Mouse (Mus musculus) limb, embryonic 13.5 days (tissue): ENCODE data around the gene Gm28778. TPM values are rescaled to one million over a fixed set of nuclear protein-coding genes. Genes with fewer than 3 reads are reported as not detected.
"Not testable (repeated sequence)": the region's sequence is repeated elsewhere in the genome, so short reads cannot be mapped to it uniquely, and the experiment has no call there.

Source experiments
- ATAC-seq: fragments of 200-750 bp; cut with Nextera tagmentation; 2 replicates; pipeline ENCODE4 v1.8.0; 2017; ENCODE audit warnings: low read depth, moderate number of reproducible peaks, moderate TSS enrichment; ENCODE audit not compliant: low FRiP score
- H3K27ac ChIP-seq: fragments of 300-500 bp; sonication (generic); 2 replicates; pipeline ENCODE4 v1.5.1; 2015; ENCODE audit warnings: inconsistent platforms, mild to moderate bottlenecking, moderate library complexity
- H3K27me3 ChIP-seq: fragments of 300-500 bp; sonication (generic); 2 replicates; pipeline ENCODE4 v1.6.1; 2015; ENCODE audit warnings: mild to moderate bottlenecking, inconsistent platforms
- H3K36me3 ChIP-seq: fragments of 300-500 bp; sonication (generic); 2 replicates; pipeline ENCODE4 v1.6.1; 2015; ENCODE audit warnings: inconsistent platforms, mild to moderate bottlenecking, moderate library complexity
- H3K4me1 ChIP-seq: fragments of 300-500 bp; sonication (generic); 2 replicates; pipeline ENCODE4 v1.6.1; 2015; ENCODE audit warnings: inconsistent platforms
- H3K4me2 ChIP-seq: fragments of 300-500 bp; sonication (generic); replicated peaks from 2 replicates; pipeline ENCODE4 v1.6.1; 2015; ENCODE audit warnings: inconsistent platforms, mild to moderate bottlenecking, moderate library complexity
- H3K4me3 ChIP-seq: fragments of 300-500 bp; sonication (generic); 2 replicates; pipeline ENCODE4 v1.5.1; 2015; ENCODE audit warnings: moderate library complexity, mild to moderate bottlenecking, inconsistent platforms
- H3K9ac ChIP-seq: fragments of 300-500 bp; sonication (generic); 2 replicates; pipeline ENCODE4 v1.6.1; 2015; ENCODE audit warnings: mild to moderate bottlenecking, inconsistent platforms
- H3K9me3 ChIP-seq: fragments of 300-500 bp; sonication (generic); 2 replicates; pipeline ENCODE4 v1.6.1; 2016; ENCODE audit warnings: inconsistent platforms
- WGBS: fragments of 180-500 bp; shearing (Covaris S2); methylation state at CpG from one replicate; pipeline ENCODE4 v1.1.7; 2015; 5-methylcytosine and 5-hydroxymethylcytosine counted together
- polyA plus RNA-seq: library from polyadenylated mRNA; unstranded; fragments of >200 nt; fragmentation: Nextera tagmentation; extraction: Ambion mirVana; gene quantifications from 2 replicates; pipeline ENCODE4 v1.2.1, GENCODE M21; 2015

The Gm28778 gene
- polyA plus RNA-seq, 1 experiment from 2014 or later: not detected

DNA sequence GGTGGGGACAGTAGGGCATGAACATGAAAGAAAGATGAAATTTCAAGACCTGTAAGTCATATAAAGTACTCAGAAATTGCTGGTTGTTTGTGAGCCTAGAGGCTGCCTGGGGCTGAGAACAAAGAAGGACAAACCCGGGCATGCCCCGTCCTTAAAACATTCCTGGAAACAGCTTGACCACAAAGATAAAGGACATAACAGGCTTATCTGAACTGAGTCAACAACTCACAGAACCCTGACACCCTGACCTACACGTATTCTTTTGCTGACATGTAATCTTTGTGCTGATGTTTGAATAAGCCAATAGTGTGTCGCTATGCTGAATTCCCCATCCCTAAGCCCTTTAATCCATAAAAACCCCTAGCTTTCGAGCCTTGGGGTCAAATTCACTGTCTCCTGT lies 36.6 kb downstream of the Gm28778 start:
- H3K27me3 ChIP-seq, H3K4me2 ChIP-seq, H3K9me3 ChIP-seq, H3K4me1 ChIP-seq, H3K4me3 ChIP-seq, H3K27ac ChIP-seq, H3K36me3 ChIP-seq, H3K9ac ChIP-seq, ATAC-seq: not testable (repeated sequence)
- 82% methylated on average over 5 of the region's 5 CpGs for WGBS

DNA sequence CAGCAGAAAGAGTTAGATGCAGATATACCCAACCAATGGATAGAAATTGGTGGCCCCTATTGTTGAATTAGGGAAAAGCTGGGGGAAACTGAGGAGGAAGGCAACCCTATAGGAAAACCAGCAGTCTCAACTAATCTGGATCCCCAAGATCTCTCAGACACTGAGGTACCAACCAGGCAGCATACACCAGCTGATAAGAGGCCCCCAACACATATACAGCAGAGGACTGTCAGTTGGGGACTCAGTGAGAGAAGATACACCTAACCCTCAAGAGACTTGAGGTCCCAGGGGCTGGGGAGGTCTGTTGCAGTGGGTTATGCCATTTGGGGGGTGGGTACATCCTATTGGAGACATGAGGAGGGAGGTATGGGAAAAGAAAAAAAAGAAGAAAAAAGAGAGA lies 38.6 kb downstream of the Gm28778 start:
- Histone ChIP-seq H3K27me3 (no peaks in the 10 kb centered on the region), H3K4me1 (no peaks in the 10 kb centered on the region), H3K4me2 (no peak overlapping the region), H3K9me3 (peaks cover 8% of the 10 kb centered on the region; the same call in 1 of the 2 replicates), H3K36me3 (peaks cover 4% of the 10 kb centered on the region), H3K27ac (no peak overlapping the region), H3K4me3 (no peak overlapping the region), H3K9ac (no peak overlapping the region)
- ATAC-seq: no peak

DNA sequence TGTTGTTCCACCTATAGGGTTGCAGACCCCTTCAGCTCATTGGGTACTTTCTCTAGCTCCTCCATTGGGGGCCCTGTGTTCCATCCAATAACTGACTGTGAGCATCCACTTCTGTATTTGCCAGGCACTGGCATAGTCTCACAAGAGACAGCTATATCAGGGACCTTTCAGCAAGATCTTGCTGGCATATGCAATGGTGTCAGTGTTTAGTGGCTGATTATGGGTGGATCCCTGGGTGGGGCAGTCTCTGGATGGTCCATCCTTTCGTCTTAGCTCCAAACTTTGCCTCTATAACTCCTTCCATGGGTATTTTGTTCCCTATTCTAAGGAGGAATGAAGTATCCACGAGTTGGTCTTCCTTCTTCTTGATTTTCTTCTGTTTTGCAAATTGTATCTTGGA lies 40.5 kb downstream of the Gm28778 start:
- H3K36me3 ChIP-seq: peaks cover 22% of the 10 kb centered on the region
- peaks cover 26% of the 10 kb centered on the region for H3K9me3 ChIP-seq
- H3K27ac ChIP-seq, H3K27me3 ChIP-seq, H3K4me3 ChIP-seq, H3K9ac ChIP-seq, H3K4me1 ChIP-seq, ATAC-seq, H3K4me2 ChIP-seq: not testable (repeated sequence)
- 68% methylated on average over 2 of the region's 2 CpGs for WGBS

DNA sequence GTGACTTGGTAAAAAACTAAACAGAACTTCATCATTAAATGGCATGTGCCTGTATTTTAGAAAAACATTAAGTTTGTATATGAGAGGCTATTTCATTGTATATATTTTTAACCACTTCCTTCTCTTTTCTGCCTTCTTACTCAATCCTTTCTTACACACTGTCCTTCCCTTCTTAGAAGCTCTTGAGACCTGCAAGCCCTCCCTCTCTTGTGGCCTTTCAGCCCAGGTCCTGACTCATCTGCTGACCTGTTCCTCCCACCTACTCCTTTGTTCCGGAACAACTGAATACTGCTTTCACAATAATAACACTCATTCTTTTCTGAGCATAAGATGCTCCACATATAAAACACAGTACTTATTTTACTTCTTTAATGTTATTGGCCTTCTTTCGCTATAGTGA lies 44.2 kb downstream of the Gm28778 start:
- H3K4me2 ChIP-seq: no peak overlapping the region
- H3K36me3 ChIP-seq: peaks cover 50% of the 10 kb centered on the region
- ATAC-seq: no peak
- H3K4me3 ChIP-seq: no peak overlapping the region
- no peaks in the 10 kb centered on the region for H3K4me1 ChIP-seq
- H3K9ac ChIP-seq: no peak overlapping the region
- no peaks in the 10 kb centered on the region for H3K27me3 ChIP-seq
- H3K27ac ChIP-seq: no peak overlapping the region
- WGBS: over 99% methylated on average over 2 of the region's 2 CpGs
- peaks cover 28% of the 10 kb centered on the region for H3K9me3 ChIP-seq

DNA sequence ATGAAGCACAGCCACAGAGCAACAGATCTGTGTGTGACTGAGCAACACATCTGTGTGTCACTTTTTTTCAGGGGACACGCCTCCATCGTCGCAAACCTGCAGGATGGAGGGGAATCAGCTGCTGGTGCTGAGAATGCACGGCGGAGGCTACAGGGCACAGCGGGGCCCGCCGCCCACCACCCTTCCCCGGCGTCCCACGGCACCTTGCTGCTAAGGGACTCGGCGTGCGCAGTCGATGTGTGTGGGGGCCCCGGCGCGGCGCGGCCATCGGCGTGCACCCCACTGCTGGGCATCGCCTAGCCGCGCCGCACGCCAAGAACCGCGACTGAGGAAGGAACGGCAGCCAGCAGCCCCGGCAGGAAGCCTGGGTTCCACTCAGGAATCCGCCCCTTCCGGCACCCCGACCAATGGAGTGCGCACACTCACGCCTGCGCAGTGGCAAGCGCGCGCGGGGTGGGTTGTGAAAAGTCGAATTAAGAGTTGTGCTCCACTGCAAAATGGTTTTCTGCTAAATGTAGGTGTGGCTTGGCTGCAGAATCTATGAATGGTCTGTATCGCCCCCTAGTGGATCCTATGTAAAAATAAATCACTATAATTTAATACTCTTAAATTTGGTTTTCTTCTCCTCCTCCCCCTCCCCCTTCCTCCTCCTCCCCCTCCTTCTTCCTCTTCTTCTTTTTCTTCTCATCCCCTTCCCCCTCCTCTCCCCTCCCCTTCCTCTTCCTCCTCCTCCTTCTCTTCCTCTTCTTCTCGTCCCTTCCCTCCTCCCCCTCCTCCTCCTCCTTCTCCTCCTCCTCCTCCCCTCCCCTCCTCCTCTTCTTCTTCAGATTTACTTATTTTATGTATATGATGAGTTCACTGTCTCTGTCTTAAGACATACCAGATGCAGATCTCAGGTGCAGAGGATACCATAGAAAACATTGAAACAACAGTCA lies 55.7 kb downstream of the Gm28778 start, which contains the start of the genes Asdurf, Gm28551 and Asnsd1:
Gene Asdurf, minus strand, starts transcription at position 293 of the 935 bp plus-strand sequence.
Gene Gm28551, minus strand, starts transcription at position 341 of the 935 bp plus-strand sequence.
Gene Asnsd1, minus strand, starts transcription at position 426 of the 935 bp plus-strand sequence.
- under 1% methylated on average over 43 of the region's 44 CpGs for WGBS

DNA sequence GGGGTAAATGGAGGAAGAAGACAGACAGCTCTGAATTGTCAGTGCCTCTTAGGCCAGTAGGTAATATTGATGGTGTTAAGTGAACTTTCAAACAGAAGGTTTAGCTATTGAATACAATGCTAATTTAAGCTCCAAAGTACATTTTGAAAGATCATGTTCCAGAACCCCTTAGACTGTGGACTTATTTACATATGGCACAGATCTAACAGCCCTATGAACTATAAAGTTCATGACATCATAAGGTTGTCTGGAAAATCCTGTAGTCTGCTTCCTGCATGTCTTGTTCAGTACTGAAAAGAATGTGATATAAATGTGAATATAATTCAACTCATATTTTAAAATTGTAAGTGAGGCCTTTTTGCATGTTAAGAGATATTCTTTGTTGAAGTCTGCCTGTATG lies 62.1 kb downstream of the Gm28778 start:
- H3K9me3 ChIP-seq: no peaks in the 10 kb centered on the region
- H3K4me3 ChIP-seq: no peak overlapping the region
- no peak for ATAC-seq
- H3K27ac ChIP-seq: no peak overlapping the region
- H3K36me3 ChIP-seq: no peaks in the 10 kb centered on the region
- no peak overlapping the region for H3K9ac ChIP-seq
- no peaks in the 10 kb centered on the region for H3K4me1 ChIP-seq
- H3K27me3 ChIP-seq: no peaks in the 10 kb centered on the region
- H3K4me2 ChIP-seq: no peak overlapping the region

More for the DNA sequence above, 55.7 kb downstream of the Gm28778 start, which contains the start of the genes Asdurf, Gm28551 and Asnsd1:
- Histone ChIP-seq H3K4me3 (peak within 1 kb of the TSS; percentile 80), H3K4me2 (peak within 1 kb of the TSS; percentile 62), H3K36me3 (peaks cover 19% of the 10 kb centered on the region), H3K27ac (peak within 1 kb of the TSS; percentile 89), H3K27me3 (no peaks in the 10 kb centered on the region), H3K9ac (peak within 1 kb of the TSS; percentile 93), H3K4me1 (peaks cover 6% of the 10 kb centered on the region), H3K9me3 (no peaks in the 10 kb centered on the region)
- peak; percentile 100 for ATAC-seq

Other genes starting within 250 kb of the Gm28778 start
- 15.5 and 16.3 TPM in 2 replicates for gene Mstn, start 235.5 kb upstream of the Gm28778 start, polyA plus RNA-seq
- gene 1700019A02Rik, start 109.5 kb upstream of the Gm28778 start, polyA plus RNA-seq: not detected in 2 replicates
- gene Pms1, start 93 bp upstream of the Gm28778 start, polyA plus RNA-seq: 24.3 and 26.6 TPM in 2 replicates
- gene Ormdl1, start within 50 bp of the Gm28778 start, polyA plus RNA-seq: 45.8 and 46.7 TPM in 2 replicates
- gene Osgepl1, start 16.5 kb downstream of the Gm28778 start, polyA plus RNA-seq: 19.3 and 19.5 TPM in 2 replicates
- 1.2 and 18.1 TPM in 2 replicates for gene Asdurf, start 55.5 kb downstream of the Gm28778 start, polyA plus RNA-seq
- gene Gm28551, start 55.6 kb downstream of the Gm28778 start, polyA plus RNA-seq: 1.2 and 1.3 TPM in 2 replicates
- gene Asnsd1, start 55.6 kb downstream of the Gm28778 start, polyA plus RNA-seq: 81.0 and 88.6 TPM in 2 replicates